Mouse (Mus musculus): ENCODE results near the gene Cd274. TPM values are rescaled to one million over a fixed set of nuclear protein-coding genes. Genes with fewer than 3 reads are reported as not detected.

Gene Cd274
- polyA plus RNA-seq, 1 experiment: 1.7 TPM

DNA sequence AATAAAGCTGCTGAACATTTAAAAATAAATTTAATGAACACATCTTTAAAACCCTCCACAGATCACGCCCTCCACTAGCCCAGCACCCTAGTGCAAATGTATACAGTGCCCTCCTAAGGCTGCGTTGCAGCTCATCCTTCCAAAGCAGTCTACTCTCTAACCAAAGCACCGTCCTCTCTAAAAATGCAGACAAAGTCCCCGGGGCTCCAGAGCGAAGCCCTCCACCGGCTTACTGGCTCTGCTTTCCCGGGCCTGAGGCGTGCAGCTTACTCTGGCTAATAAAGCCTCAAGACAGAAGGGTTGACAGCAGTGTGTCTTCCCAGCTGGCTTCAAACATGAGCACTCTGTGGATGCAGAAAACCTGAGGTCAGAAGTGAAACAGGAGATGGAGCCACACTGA is 53.1 kb downstream of the Cd274 start:
- DNase-seq (ENCODE audit: extremely low spot score in 1 of 2, low spot score in 1 of 2): no peak

DNA sequence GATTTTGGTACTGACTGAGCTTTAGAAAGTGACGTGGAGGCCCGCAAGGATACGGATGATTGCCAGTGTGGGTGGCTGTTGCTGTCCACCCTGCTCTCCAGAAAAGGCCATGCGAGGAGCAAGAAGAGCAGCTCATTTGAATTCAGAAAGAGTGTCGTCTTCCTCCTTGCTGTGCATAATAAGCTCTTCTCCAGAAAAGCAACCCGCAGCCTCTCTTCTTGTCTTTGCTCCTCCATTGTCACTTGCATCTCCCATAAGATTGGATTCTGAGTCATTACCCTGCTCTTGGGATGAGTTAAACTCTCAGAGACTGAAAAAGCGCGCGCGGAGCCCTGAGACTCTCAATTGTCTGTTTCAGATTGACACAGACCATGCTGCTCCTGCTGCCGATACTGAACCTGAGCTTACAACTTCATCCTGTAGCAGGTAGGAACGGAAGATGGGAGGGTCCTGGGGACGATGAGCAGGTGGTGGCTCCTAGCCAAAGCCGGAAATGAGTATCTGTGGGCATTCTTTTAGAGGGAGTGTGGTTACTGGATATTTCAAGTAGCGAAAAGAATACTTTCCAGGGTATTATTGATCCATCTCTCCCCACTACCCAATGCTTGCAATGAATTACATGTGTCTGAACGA is 54.9 kb downstream of the Cd274 start:
- no peak for DNase-seq (ENCODE audit: extremely low spot score in 1 of 2, low spot score in 1 of 2)

DNA sequence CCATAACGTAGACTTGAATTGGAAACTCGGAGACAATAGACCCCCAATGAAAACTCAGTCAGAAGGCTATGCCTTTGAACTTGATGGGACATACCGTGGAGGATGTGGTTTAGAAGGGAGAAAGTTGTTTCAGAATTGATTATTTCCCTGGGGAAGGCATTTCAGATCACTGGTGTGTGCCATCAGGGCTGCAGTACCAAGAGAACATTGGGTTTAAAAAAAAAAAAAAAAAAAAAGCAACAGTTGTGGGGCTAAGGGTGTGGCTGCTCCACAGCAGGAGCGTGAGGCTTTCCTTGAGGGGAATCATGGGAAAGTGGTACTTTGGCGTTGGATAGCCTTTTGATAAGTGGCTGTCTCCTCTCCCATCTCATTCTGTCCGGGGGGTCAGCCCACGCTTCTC is 55.5 kb downstream of the Cd274 start:
- DNase-seq (ENCODE audit: extremely low spot score in 1 of 2, low spot score in 1 of 2): no peak

DNA sequence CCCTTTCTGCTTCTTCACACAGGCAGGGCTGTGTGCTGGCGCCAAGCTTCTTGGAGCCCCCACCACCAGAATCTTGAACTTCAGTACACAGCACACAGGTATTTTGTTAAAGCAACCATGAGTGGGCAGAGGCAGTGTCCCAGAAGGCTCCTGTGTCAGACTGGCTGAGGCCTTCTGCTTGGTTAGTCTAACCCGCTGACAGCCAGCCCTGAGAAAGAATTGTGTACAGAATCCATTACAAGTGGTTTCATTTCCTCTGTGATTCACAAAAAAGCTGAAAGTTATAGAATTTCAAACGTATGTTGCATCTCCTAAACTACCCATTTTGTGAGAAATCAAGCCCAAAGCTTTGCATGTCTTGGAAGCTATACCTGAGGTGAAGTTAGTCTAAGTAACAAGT is 63.3 kb downstream of the Cd274 start:
- DNase-seq (ENCODE audit: extremely low spot score in 1 of 2, low spot score in 1 of 2): no peak

DNA sequence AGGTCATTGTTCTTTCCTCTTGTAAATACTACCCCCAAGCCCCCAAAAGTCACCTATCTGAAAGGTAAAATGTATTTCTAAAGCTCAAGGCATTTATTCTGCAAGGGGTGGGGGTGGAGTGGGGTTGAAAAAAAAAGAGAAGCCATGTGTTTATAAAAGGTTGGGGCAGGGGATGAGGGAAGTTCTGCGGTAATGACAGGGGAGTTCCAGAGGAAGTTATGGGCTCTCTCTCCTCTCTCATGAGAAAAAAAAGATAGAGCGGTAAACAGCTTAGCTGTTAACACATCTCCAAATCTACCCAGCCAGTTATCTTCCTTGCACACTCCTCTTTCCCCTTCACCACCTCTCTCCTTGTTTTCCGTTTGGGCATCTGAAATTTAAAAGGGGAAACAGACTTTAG is 63.7 kb downstream of the Cd274 start:
- no peak for DNase-seq (ENCODE audit: extremely low spot score in 1 of 2, low spot score in 1 of 2)

DNA sequence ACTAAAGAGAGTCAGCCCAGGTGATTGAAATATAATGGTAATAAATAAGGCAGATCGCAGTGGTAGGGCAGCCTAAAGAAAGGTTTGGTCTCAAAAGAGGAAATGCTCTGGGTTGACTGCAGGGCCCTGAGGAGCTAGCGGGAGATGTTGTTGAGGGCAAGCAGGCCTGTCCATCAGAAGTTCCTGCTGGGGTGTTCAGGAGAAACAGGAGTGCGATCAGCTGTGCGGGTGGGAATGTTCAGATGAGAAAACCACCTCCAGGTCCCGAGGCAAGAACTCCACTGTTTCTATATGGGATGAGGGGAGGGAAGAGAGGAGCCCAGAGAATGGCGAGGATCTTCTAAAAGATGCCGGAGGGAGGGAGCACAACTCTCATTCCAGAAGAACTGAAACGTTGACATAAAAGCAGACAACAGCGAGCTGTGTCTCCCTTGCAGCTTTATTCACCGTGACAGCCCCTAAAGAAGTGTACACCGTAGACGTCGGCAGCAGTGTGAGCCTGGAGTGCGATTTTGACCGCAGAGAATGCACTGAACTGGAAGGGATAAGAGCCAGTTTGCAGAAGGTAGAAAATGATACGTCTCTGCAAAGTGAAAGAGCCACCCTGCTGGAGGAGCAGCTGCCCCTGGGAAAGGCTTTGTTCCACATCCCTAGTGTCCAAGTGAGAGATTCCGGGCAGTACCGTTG is 69.7 kb downstream of the Cd274 start:
- DNase-seq (ENCODE audit: extremely low spot score in 1 of 2, low spot score in 1 of 2): no peak

Other genes with a start within 250 kb of the Cd274 start
- gene Jak2, start 115.6 kb upstream of the Cd274 start, polyA plus RNA-seq (2012; rRNA removed): 25.2 and 26.6 TPM in 2 replicates
- gene Insl6, start 42.1 kb upstream of the Cd274 start, polyA plus RNA-seq (2012; rRNA removed): 0.82 and 0.94 TPM in 2 replicates
- 0.80 and 1.3 TPM in 2 replicates for gene Rln1, start 32.8 kb upstream of the Cd274 start, polyA plus RNA-seq (2012; rRNA removed)
- gene Plgrkt, start 65 bp upstream of the Cd274 start, polyA plus RNA-seq (2012; rRNA removed): 41.5 and 47.3 TPM in 2 replicates
- 0.10 TPM in 1 of 2 replicates, not detected in the other for gene Pdcd1lg2, start 43.5 kb downstream of the Cd274 start, polyA plus RNA-seq (2012; rRNA removed)
- 31.9 and 32.1 TPM in 2 replicates for gene Ric1, start 154.8 kb downstream of the Cd274 start, polyA plus RNA-seq (2012; rRNA removed)

Measured in frontal cortex, adult 2 months (tissue).